Mouse (Mus musculus) Muller cell, postnatal 12 days (primary cell): ENCODE data around the gene Trim47.

Experiments
- DNase-seq: peaks from one replicate; pipeline ENCODE4 v3.0.0-alpha.2; 2015; ENCODE audit errors: inconsistent ontology term

The Trim47 gene

GRCm38 (mm10) chr11:116088188-116088587 lies 38.8 kb downstream of the Trim47 start:
- DNase-seq: no peak

DNA sequence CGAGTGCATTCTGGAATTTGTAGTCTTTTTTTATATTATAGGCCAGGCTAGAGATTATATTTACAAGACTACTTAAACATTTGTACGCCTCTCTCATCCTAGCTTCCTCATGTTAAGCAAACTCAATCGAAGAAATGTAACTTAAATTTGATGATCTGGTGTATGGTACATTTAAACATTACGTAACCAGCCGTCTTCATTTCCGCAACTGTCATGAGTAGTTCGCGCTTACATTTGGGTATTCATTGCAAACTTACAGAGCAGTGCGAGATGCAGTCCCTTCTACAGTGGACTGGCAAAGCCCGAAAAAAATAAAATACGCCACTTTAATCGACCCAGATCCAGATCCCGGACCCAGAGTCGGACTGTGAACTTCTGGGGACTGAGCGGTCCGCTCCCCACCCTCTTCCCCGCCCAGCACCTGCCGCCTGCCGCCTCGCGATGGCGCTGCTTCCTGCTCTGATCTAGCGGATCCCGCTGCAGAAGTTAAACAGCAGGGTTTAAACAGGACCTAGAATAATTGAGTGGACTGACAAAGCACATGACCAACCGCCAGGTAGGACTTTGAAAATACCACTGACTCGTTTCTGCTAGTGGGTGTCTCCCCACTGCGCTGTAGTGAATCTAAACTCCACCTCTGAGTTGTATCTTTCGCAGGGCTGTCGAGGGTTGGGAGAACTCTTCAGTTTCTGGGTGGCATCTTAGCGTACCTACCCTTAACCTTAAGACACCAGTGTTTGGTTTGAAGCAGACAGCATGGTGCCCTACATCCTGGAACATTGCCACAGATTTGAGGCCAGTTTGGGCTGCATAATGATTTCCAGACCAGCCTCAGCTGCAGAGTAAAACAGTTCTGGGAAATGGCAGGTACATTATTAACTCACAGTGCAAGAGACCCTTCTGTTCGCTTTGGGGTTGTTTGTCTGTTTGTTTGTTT lies 39.5 kb downstream of the Trim47 start:
- peak; percentile 87 for DNase-seq

DNA sequence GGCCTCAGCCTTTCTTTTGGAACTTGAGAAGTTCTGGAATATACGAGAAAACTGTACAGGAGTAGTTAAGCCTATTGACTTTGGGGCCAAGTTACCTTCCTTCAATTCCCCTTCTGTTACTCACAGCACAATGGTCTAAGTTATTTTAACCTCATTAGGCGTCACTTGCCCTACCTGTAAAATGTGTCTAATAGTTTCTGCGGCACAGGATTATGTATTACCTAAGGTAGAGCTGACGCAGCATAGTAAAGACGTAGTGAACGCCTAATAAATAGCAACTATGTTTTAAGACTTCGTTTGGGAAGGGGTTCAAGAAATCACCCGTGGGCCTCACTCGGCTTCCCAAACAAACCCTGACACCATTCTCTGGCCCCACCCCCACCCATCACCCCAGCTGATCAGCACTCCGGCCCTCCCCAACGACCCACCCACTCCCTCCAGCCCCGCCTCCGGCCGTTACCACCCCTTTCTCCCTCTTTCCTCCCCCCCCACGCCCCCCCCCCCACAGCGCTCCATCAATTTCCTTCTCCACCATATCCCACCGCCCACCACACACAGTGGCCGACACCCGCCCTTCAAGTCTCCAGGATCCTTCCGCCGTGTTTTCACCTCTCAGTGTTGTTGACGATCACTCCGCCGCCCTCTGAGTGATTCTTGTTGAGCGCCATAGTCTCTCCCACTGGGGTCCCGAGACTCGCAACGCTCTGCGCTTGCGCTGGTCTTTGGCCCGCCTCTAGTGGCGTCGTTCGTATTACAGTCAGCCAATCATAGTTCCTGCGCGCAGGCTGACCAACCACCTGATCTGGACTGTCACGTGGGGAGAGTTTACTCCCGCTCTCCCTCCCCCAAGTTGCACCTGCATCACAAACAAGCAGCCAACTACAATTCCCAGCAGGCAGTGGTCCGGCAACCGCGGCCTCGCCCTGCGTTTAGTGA lies 40.5 kb downstream of the Trim47 start, which contains the start of gene Wbp2:
Gene Wbp2, minus strand, starts transcription at position 738 of the 936 bp plus-strand sequence.
- DNase-seq: peak; percentile 98

GRCm38 (mm10) chr11:116084166-116084565 lies 42.8 kb downstream of the Trim47 start:
- DNase-seq: no peak

DNA sequence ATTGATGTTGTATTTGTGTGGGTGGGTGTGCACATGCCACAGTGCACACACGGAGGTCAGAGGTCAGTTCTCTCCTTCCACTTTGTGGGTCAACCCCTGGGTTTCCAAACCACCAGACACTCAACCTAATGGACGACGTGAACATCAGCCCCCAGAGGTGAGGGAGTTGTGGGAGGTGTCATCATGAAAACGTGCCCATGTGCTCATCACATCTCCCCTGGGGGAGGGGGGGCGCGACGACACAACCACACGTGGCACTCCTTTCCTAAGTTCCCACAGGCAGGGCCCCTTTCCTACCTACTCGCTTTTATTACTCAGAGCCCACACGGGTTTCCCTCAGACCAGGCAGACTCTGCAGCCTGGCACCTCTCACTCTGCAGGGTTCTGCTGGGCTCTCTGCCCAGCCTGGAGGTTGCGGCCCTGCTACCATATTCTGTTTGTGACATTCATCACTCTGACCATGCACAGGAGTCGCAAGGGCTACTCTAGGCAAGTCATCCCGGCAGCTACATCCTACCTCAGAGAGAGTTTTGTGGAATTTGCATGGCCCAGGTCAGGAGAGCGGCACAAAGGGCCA lies 43.8 kb downstream of the Trim47 start:
- no peak for DNase-seq

DNA sequence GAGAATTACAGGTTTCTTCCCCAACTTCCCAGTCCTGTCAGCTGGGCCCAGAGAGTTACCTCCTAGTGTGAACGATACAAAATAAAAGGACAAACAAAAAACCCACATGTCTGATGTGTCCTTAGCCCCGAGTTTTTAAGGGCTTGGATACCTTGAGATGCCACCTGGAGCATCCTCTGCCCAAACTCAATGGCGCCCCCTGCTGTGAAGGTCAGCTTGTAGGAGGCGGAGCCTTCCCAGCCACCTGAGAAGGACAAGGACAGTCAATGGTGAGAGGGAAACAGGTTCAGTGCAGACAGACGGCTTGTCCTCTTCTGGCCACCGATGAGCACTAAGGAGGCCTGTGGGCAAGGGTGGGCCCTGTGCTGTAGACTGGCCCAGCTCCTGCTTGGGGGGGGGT lies 45.9 kb downstream of the Trim47 start:
- no peak for DNase-seq

DNA sequence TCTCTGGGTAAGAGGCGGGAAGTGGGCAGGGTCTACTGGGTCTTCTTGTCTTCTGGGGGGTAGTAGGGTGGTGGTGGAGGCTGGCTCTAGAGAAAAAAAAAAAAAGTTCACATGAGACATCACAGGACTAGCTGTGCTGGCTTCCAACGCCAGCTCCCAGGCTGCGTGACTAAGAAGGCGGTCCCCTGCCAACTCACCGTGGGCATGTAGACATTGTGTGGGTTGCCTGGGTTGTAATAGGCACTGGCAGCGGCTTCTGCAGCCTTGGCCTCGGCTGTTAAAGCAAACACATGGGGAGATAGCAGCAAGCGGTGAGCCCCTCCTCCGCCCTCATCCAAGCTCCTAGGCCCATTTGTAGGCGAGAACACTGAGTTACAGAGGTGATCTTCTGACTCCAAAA lies 47.5 kb downstream of the Trim47 start:
- peak; percentile 50 for DNase-seq

GRCm38 (mm10) chr11:116078676-116079320 lies 48.2 kb downstream of the Trim47 start:
- DNase-seq: peak; percentile 68

DNA sequence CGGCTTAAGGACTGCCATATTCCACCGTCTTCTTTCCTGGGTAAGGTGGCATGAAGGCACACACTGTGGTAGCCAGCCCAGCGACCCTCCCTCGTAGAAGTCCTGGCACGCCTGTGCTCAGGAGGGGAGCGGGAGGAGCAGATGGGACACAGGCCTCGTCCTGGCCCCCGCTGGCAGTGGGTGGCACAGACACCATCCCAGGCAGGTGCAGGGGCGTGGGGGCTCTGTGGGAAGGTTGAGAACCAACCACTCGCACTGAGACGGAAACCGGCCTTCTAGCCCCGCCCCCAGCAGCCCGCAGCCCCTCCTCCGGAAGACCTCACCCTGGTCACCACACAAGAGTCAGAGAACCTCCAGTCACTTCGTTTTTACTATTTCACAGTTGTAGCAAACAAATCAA lies 48.8 kb downstream of the Trim47 start:
- DNase-seq: peak; percentile 50

- no peak for DNase-seq
These were observed 49.4 kb downstream of the Trim47 start, which contains the start of gene Unc13d for GRCm38 (mm10) chr11:116077446-116078204. Gene Unc13d, minus strand, starts transcription at chr11:116077961.

DNA sequence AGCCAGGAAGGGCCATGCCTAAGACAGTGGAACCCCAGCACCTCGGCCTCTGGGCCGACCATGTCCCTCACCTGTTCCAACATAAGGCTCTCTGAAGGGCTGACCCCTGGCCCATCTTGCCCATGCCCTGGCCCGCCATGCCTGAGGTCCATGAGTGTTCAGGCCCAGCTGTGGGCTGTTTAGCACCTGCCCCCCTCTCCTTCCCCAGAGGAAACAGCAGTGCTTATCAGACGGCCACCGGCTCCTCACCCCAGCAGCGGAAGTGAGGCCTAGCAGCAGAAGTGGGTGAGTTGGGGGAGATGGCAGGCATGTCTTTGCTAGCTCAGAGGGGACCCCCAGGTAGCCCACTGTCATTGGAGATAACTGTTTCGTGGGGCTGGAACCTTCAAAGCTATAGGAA lies 50.2 kb downstream of the Trim47 start:
- no peak for DNase-seq

DNA sequence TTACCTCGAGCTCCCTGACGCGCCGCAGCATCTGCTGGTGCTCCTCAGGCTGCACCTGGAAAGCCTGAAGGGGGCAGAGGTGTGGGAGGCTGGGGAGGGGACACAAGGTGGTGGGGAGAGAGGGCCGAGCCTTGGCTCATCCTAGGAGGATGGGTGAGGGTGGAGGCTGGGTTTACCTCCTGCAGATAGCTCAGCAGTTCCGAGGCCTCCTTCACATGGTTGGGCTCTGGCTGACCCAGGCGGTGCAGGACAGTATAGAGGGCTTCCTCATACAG lies 50.8 kb downstream of the Trim47 start:
- no peak for DNase-seq

DNA sequence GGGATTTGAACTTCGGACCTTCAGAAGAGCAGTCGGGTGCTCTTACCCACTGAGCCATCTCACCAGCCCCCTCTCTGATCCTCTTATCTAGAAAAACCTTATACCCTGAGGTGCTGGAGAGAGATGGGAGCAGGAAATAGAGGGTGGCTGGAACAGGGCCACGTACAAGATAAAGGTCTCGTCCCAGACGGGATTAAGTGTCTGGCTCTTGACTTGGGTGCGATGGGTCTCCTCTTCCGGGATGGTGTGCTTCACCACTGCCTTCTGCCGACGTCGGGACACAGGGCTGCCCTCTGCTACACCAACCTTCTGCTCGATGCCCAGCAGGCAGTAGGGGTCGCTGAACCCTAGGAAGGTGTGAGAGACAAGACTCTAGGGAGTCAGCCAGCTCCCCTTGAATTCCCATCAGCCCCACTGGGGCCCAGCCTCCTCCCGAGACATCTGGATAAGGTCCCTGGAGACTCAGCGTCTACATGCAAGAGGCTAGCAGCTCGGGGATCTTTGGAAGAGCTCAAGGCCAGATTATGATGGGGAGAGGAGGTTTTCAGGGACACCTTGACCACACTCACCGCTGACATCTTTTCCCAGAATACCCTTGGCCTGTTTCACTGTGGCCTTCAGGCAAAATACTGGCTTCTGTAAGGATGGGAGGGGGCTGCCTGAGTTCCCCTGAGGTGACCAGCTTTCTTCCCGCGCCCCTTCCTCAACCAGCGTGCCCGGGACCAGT lies 51.3 kb downstream of the Trim47 start:
- DNase-seq: no peak

GRCm38 (mm10) chr11:116074436-116074991 lies 52.5 kb downstream of the Trim47 start:
- no peak for DNase-seq

DNA sequence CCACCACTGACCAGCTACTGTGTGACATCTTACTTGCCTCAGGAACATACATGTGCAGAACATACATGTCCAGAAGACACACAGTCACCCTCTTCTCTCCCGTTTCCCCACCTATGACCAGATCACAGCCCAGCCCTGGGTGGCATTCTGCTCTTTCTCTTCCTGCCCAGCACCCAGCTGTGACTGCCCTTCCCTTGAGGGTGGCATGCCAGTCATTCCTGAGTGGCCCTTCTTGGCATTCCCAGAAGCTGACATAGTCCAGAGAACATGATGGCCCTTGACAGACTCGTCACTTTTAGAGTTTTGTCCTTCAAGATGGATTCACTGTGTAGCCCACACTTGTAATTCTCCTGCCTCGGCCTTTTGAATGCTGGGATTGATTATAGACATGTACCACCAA lies 54.4 kb downstream of the Trim47 start:
- DNase-seq: no peak

DNA sequence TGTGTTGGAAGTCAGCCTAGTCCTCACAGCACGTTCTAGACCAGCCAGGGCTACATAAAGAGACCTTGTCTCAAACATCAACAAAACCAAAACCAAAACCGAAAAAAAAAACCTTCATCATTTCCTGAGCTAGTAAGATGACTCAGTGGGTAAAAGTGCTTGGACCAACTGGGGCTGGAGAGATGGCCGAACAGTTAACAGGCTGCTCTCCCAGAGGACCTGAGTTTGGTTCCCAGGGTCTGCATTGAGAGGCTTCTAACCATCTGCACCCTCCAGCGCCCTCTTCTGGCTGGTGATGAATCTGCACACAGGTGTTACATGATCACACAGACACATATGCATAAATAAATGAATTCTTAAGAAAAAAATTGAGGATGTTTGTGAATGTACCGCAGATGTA lies 55.5 kb downstream of the Trim47 start:
- DNase-seq: peak; percentile 24

- DNase-seq: no peak
These were observed 61.7 kb downstream of the Trim47 start for GRCm38 (mm10) chr11:116065345-116065744.

DNA sequence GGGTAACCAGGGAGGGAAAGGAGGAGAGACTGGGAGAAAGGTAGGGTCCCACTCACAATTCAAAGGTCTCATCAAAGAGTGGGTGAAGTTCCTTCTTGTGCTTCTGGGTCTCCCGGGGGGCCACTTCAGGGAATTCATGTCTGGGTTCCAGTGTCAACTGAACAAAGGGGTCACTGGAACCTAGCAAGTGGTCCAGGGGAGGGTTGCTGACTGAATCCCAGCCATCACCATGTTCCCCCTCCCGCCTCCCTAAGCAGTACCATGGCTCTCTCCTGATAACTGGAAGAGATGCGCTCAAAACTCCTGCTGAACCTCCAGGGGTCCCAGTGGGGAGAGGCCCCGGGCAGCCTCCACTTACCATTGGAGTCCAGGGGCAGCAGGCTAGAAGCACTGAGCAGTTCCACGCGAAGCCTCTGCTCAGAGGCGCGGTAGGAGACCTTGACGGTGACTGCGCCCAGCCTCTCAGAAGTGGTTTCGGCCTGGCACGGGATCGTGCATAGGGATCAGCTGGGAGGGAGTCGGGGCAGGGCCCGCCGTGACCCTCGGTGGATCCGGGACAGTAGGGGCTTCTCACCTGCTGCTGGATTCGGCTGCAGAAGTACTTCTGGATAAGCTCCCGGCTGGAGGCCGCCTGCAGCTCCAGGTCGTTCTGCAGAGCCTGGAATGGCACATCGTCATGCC lies 62.7 kb downstream of the Trim47 start:
- DNase-seq: no peak

GRCm38 (mm10) chr11:116063562-116063961 lies 63.4 kb downstream of the Trim47 start:
- DNase-seq: peak; percentile 22
